Mouse (Mus musculus): ENCODE measurements around the gene Trpm8. TPM values are rescaled to one million over a fixed set of nuclear protein-coding genes. Genes with fewer than 3 reads are reported as not detected.

The Trpm8 gene
- polyA plus RNA-seq, 1 experiment from 2014 or later: not detected

GRCm38 (mm10) chr1:88305018-88305795 lies 27.7 kb downstream of the Trpm8 start:
- Histone ChIP-seq H3K4me1 (replicated peaks; ENCODE audit: control insufficient read depth, insufficient read depth, low read length) (no peaks in the 10 kb centered on the region), H3K4me3 (ENCODE audit: low read depth, low read length) (no peak overlapping the region), H3K9me3 (ENCODE audit: control insufficient read depth) (peaks cover 44% of the 10 kb centered on the region), H3K27ac (ENCODE audit: low read depth, low read length) (no peak overlapping the region), H3K36me3 (ENCODE audit: control insufficient read depth, insufficient read depth) (no peaks in the 10 kb centered on the region), H3K9ac (ENCODE audit: low read depth, low read length) (no peak overlapping the region), H3K27me3 (replicated peaks; ENCODE audit: control insufficient read depth, insufficient read depth, low read length) (no peaks in the 10 kb centered on the region), H3K4me2 (replicated peaks; ENCODE audit: low read depth) (no peak overlapping the region)
- no peak for ATAC-seq
- 40% methylated on average over 6 of the region's 6 CpGs for WGBS
- TF ChIP-seq CTCF (IDR thresholded peaks at IDR 0.05; ENCODE audit: low read depth): no peak

- peaks cover 34% of the 10 kb centered on the region; the same call in 1 of the 2 replicates for H3K9me3 ChIP-seq (ENCODE audit: control insufficient read depth)
- 56% methylated on average over 1 of the region's 1 CpGs for WGBS
- H3K27me3 ChIP-seq (replicated peaks; ENCODE audit: control insufficient read depth, insufficient read depth, low read length): no peaks in the 10 kb centered on the region
- no peak for TF ChIP-seq CTCF (IDR thresholded peaks at IDR 0.05; ENCODE audit: low read depth)
- ATAC-seq: no peak
- H3K27ac ChIP-seq (ENCODE audit: low read depth, low read length): no peak overlapping the region
- no peaks in the 10 kb centered on the region for H3K4me1 ChIP-seq (replicated peaks; ENCODE audit: control insufficient read depth, insufficient read depth, low read length)
- H3K4me3 ChIP-seq (ENCODE audit: low read depth, low read length): no peak overlapping the region
- no peaks in the 10 kb centered on the region for H3K36me3 ChIP-seq (ENCODE audit: control insufficient read depth, insufficient read depth)
- no peak overlapping the region for H3K9ac ChIP-seq (ENCODE audit: low read depth, low read length)
- H3K4me2 ChIP-seq (replicated peaks; ENCODE audit: low read depth): no peak overlapping the region
These were observed 29.1 kb downstream of the Trpm8 start for GRCm38 (mm10) chr1:88306543-88306942.

- Histone ChIP-seq H3K4me3 (ENCODE audit: low read depth, low read length) (no peak overlapping the region), H3K9me3 (ENCODE audit: control insufficient read depth) (peaks cover 34% of the 10 kb centered on the region; the same call in 1 of the 2 replicates), H3K36me3 (ENCODE audit: control insufficient read depth, insufficient read depth) (no peaks in the 10 kb centered on the region), H3K4me2 (replicated peaks; ENCODE audit: low read depth) (no peak overlapping the region), H3K4me1 (replicated peaks; ENCODE audit: control insufficient read depth, insufficient read depth, low read length) (no peaks in the 10 kb centered on the region), H3K9ac (ENCODE audit: low read depth, low read length) (no peak overlapping the region), H3K27me3 (replicated peaks; ENCODE audit: control insufficient read depth, insufficient read depth, low read length) (no peaks in the 10 kb centered on the region), H3K27ac (ENCODE audit: low read depth, low read length) (no peak overlapping the region)
- WGBS: 65% methylated on average over 12 of the region's 12 CpGs
- TF ChIP-seq CTCF (IDR thresholded peaks at IDR 0.05; ENCODE audit: low read depth): no peak
- ATAC-seq: no peak
These were observed 29.7 kb downstream of the Trpm8 start for GRCm38 (mm10) chr1:88307180-88307579.

GRCm38 (mm10) chr1:88309020-88309419 lies 31.6 kb downstream of the Trpm8 start:
- no peaks in the 10 kb centered on the region for H3K4me1 ChIP-seq (replicated peaks; ENCODE audit: control insufficient read depth, insufficient read depth, low read length)
- no peak overlapping the region for H3K4me3 ChIP-seq (ENCODE audit: low read depth, low read length)
- H3K9ac ChIP-seq (ENCODE audit: low read depth, low read length): no peak overlapping the region
- H3K36me3 ChIP-seq (ENCODE audit: control insufficient read depth, insufficient read depth): no peaks in the 10 kb centered on the region
- no peak overlapping the region for H3K27ac ChIP-seq (ENCODE audit: low read depth, low read length)
- TF ChIP-seq CTCF (IDR thresholded peaks at IDR 0.05; ENCODE audit: low read depth): no peak
- peaks cover 30% of the 10 kb centered on the region; the same call in 1 of the 2 replicates for H3K9me3 ChIP-seq (ENCODE audit: control insufficient read depth)
- H3K4me2 ChIP-seq (replicated peaks; ENCODE audit: low read depth): no peak overlapping the region
- no peaks in the 10 kb centered on the region for H3K27me3 ChIP-seq (replicated peaks; ENCODE audit: control insufficient read depth, insufficient read depth, low read length)
- 47% methylated on average over 2 of the region's 2 CpGs for whole genome bisulfite sequencing
- no peak for ATAC-seq

- WGBS: 54% methylated on average over 3 of the region's 3 CpGs
- Histone ChIP-seq H3K4me3 (ENCODE audit: low read depth, low read length) (no peak overlapping the region), H3K27me3 (replicated peaks; ENCODE audit: control insufficient read depth, insufficient read depth, low read length) (no peaks in the 10 kb centered on the region), H3K9ac (ENCODE audit: low read depth, low read length) (no peak overlapping the region), H3K36me3 (ENCODE audit: control insufficient read depth, insufficient read depth) (no peaks in the 10 kb centered on the region), H3K9me3 (ENCODE audit: control insufficient read depth) (peaks cover 25% of the 10 kb centered on the region; the same call in 1 of the 2 replicates), H3K4me2 (replicated peaks; ENCODE audit: low read depth) (no peak overlapping the region), H3K4me1 (replicated peaks; ENCODE audit: control insufficient read depth, insufficient read depth, low read length) (no peaks in the 10 kb centered on the region), H3K27ac (ENCODE audit: low read depth, low read length) (no peak overlapping the region)
- TF ChIP-seq CTCF (IDR thresholded peaks at IDR 0.05; ENCODE audit: low read depth): no peak
- ATAC-seq: no peak
These were observed 32.4 kb downstream of the Trpm8 start for GRCm38 (mm10) chr1:88309905-88310304.

- no peak for TF ChIP-seq CTCF (IDR thresholded peaks at IDR 0.05; ENCODE audit: low read depth)
- no peaks in the 10 kb centered on the region for H3K4me1 ChIP-seq (replicated peaks; ENCODE audit: control insufficient read depth, insufficient read depth, low read length)
- no peak overlapping the region for H3K4me2 ChIP-seq (replicated peaks; ENCODE audit: low read depth)
- no peak for ATAC-seq
- WGBS: 65% methylated on average over 3 of the region's 3 CpGs
- no peak overlapping the region for H3K27ac ChIP-seq (ENCODE audit: low read depth, low read length)
- H3K36me3 ChIP-seq (ENCODE audit: control insufficient read depth, insufficient read depth): no peaks in the 10 kb centered on the region
- H3K9me3 ChIP-seq (ENCODE audit: control insufficient read depth): peaks cover 22% of the 10 kb centered on the region; the same call in 1 of the 2 replicates
- H3K27me3 ChIP-seq (replicated peaks; ENCODE audit: control insufficient read depth, insufficient read depth, low read length): no peaks in the 10 kb centered on the region
- H3K9ac ChIP-seq (ENCODE audit: low read depth, low read length): no peak overlapping the region
- no peak overlapping the region for H3K4me3 ChIP-seq (ENCODE audit: low read depth, low read length)
These were observed 32.9 kb downstream of the Trpm8 start for GRCm38 (mm10) chr1:88310349-88310748.
